Mouse (Mus musculus): Measurements from ENCODE around the gene Mllt10. TPM values are rescaled to one million over a fixed set of nuclear protein-coding genes. Genes with fewer than 3 reads are reported as not detected.

The Mllt10 gene
- polyA plus RNA-seq, 1 experiment: 9.2 TPM

GRCm38 (mm10) chr2:18206811-18207210 is 151.8 kb downstream of the Mllt10 start:
- Histone ChIP-seq H3K4me1 (ENCODE audit: control insufficient read depth, insufficient read depth, insufficient read length, low read length) (no peaks in the 10 kb centered on the region), H3K27ac (replicated peaks; ENCODE audit: low read depth, low read length) (no peak overlapping the region), H3K4me3 (ENCODE audit: insufficient read depth, low read depth, low read length) (no peak overlapping the region)

- H3K4me3 ChIP-seq (ENCODE audit: insufficient read depth, low read depth, low read length): no peak overlapping the region
- no peak overlapping the region for H3K27ac ChIP-seq (replicated peaks; ENCODE audit: low read depth, low read length)
- no peaks in the 10 kb centered on the region for H3K4me1 ChIP-seq (ENCODE audit: control insufficient read depth, insufficient read depth, insufficient read length, low read length)
These were observed 153.5 kb downstream of the Mllt10 start for GRCm38 (mm10) chr2:18208578-18208977.

DNA sequence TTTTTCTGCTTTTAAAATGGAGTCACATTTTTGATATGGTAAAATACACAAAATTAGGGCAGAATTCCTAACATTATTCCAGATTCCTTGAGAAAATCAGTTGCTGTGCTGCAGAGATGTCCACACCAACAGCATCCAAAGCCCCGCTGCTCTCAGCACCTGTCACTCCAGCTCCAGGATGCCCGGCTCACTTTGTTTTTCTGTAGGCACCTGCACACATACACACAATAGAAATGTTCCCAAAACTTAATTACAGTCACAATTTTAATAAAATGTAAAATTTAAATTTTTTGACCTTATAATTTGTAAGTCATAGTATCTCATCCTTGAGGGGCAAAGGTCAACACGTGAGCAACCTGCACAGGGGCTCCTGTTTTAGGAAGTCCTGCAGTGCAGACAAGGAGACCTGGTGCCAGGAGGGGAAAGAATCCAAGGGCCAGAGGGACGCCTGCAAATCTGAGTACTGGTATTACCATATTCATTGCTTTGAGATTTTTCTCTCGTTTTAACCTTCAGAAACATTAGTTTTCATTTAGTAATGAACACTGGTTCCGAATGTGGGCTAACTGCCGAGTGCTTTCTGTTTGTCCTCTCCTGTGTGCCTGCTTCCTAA is 154.3 kb downstream of the Mllt10 start:
- Histone ChIP-seq H3K27ac (replicated peaks; ENCODE audit: low read depth, low read length) (no peak overlapping the region), H3K4me1 (ENCODE audit: control insufficient read depth, insufficient read depth, insufficient read length, low read length) (no peaks in the 10 kb centered on the region), H3K4me3 (ENCODE audit: insufficient read depth, low read depth, low read length) (no peak overlapping the region)

GRCm38 (mm10) chr2:18209948-18210347 is 154.9 kb downstream of the Mllt10 start:
- no peak overlapping the region for H3K4me3 ChIP-seq (ENCODE audit: insufficient read depth, low read depth, low read length)
- no peaks in the 10 kb centered on the region for H3K4me1 ChIP-seq (ENCODE audit: control insufficient read depth, insufficient read depth, insufficient read length, low read length)
- H3K27ac ChIP-seq (replicated peaks; ENCODE audit: low read depth, low read length): no peak overlapping the region

GRCm38 (mm10) chr2:18214031-18214430 is 159.0 kb downstream of the Mllt10 start:
- no peak overlapping the region for H3K27ac ChIP-seq (replicated peaks; ENCODE audit: low read depth, low read length)
- H3K4me1 ChIP-seq (ENCODE audit: control insufficient read depth, insufficient read depth, insufficient read length, low read length): no peaks in the 10 kb centered on the region
- no peak overlapping the region for H3K4me3 ChIP-seq (ENCODE audit: insufficient read depth, low read depth, low read length)

DNA sequence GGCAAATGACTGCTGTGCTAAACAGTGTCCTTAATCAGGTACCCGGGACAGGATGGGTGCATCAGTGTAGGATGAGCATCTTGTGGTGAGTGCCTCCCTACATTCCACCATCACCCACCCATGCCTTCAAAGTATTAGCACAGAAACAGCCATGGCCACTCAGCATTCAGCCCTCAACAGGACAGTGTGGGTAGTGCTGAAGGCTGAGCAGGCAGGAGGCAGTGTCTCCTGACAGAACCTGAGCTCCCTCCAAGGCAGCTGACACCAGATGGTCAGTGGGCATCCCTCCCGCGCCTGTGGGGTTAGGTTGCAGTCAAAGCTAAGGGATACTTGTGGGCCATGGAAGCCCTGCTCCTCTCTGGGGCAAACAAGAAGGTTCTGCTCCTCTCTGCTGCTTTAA is 162.8 kb downstream of the Mllt10 start:
- Histone ChIP-seq H3K4me3 (ENCODE audit: insufficient read depth, low read depth, low read length) (no peak overlapping the region), H3K27ac (replicated peaks; ENCODE audit: low read depth, low read length) (no peak overlapping the region), H3K4me1 (ENCODE audit: control insufficient read depth, insufficient read depth, insufficient read length, low read length) (no peaks in the 10 kb centered on the region)

- Histone ChIP-seq H3K4me1 (ENCODE audit: control insufficient read depth, insufficient read depth, insufficient read length, low read length) (no peaks in the 10 kb centered on the region), H3K27ac (replicated peaks; ENCODE audit: low read depth, low read length) (no peak overlapping the region), H3K4me3 (ENCODE audit: insufficient read depth, low read depth, low read length) (no peak overlapping the region)
These were observed 163.5 kb downstream of the Mllt10 start for GRCm38 (mm10) chr2:18218500-18218899.

DNA sequence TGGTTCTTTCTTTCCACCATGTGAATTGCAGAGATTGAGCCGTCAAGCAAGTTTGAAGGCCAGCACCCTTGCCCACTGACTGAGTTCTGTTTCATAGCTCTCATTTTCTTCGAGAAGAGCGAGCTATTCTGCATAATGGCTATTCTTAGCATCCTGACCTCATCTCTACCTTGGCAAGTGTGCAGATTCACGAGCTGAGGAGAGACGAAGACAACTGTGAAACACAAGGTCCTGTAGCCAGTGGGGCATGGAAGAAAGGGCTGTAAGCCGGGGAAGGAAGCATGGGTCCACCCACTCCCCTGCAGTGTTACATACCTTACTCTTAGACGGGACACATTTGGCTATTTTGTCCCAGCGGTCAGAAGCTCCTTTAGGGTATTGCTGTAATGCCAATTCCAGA is 164.1 kb downstream of the Mllt10 start:
- no peaks in the 10 kb centered on the region for H3K4me1 ChIP-seq (ENCODE audit: control insufficient read depth, insufficient read depth, insufficient read length, low read length)
- no peak overlapping the region for H3K27ac ChIP-seq (replicated peaks; ENCODE audit: low read depth, low read length)
- no peak overlapping the region for H3K4me3 ChIP-seq (ENCODE audit: insufficient read depth, low read depth, low read length)

DNA sequence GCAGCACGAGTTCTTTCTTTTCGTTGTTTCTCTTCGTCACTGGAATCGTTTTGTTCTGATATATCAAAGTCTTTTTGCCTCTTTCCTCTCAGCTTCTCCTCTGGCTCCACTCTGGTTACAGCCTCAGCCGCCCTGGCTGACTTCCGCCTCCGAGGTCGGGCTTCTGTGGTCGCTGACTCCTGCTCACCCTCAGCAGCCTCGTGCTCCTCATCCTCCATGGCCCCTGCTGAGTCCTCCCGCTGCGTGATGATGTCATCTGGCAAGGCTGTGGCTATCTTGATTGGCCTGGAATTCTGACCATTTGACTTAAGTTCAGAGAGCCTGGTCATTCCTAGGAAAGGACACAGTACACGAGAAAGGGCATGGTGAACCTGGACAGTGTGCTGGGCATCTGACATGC is 164.5 kb downstream of the Mllt10 start:
- Histone ChIP-seq H3K27ac (replicated peaks; ENCODE audit: low read depth, low read length) (no peak overlapping the region), H3K4me1 (ENCODE audit: control insufficient read depth, insufficient read depth, insufficient read length, low read length) (no peaks in the 10 kb centered on the region), H3K4me3 (ENCODE audit: insufficient read depth, low read depth, low read length) (no peak overlapping the region)

- Histone ChIP-seq H3K4me3 (ENCODE audit: insufficient read depth, low read depth, low read length) (no peak overlapping the region), H3K4me1 (ENCODE audit: control insufficient read depth, insufficient read depth, insufficient read length, low read length) (peaks cover 3% of the 10 kb centered on the region; the same call in 1 of the 2 replicates), H3K27ac (replicated peaks; ENCODE audit: low read depth, low read length) (no peak overlapping the region)
These were observed 173.5 kb downstream of the Mllt10 start for GRCm38 (mm10) chr2:18228486-18229062.

- Histone ChIP-seq H3K4me3 (ENCODE audit: insufficient read depth, low read depth, low read length) (no peak overlapping the region), H3K4me1 (ENCODE audit: control insufficient read depth, insufficient read depth, insufficient read length, low read length) (peaks cover 3% of the 10 kb centered on the region; the same call in 1 of the 2 replicates), H3K27ac (replicated peaks; ENCODE audit: low read depth, low read length) (no peak overlapping the region)
These were observed 174.2 kb downstream of the Mllt10 start for GRCm38 (mm10) chr2:18229279-18229678.

DNA sequence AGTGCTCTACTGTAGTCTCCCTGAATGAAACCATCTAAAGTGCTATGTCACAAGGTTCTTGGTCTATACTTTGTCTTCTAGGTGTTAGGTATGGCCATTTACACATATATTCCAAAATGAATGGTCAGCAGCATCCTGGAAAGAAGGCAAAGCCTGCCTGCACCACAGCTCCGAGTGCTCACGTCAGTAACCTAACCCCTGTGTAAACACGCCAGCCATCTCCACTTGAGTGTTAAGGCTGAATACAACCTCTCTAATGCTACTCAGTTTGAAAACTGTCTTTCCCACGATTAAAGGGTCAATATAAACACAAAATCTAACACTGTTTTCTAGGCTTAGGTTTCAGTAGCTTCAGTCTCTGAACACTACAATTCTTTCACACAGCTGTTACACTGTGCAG is 176.1 kb downstream of the Mllt10 start:
- no peak overlapping the region for H3K4me3 ChIP-seq (ENCODE audit: insufficient read depth, low read depth, low read length)
- peaks cover 3% of the 10 kb centered on the region; the same call in 1 of the 2 replicates for H3K4me1 ChIP-seq (ENCODE audit: control insufficient read depth, insufficient read depth, insufficient read length, low read length)
- no peak overlapping the region for H3K27ac ChIP-seq (replicated peaks; ENCODE audit: low read depth, low read length)

- Histone ChIP-seq H3K4me1 (ENCODE audit: control insufficient read depth, insufficient read depth, insufficient read length, low read length) (peaks cover 3% of the 10 kb centered on the region; the same call in 1 of the 2 replicates), H3K27ac (replicated peaks; ENCODE audit: low read depth, low read length) (no peak overlapping the region), H3K4me3 (ENCODE audit: insufficient read depth, low read depth, low read length) (no peak overlapping the region)
These were observed 178.0 kb downstream of the Mllt10 start for GRCm38 (mm10) chr2:18232883-18233567.

DNA sequence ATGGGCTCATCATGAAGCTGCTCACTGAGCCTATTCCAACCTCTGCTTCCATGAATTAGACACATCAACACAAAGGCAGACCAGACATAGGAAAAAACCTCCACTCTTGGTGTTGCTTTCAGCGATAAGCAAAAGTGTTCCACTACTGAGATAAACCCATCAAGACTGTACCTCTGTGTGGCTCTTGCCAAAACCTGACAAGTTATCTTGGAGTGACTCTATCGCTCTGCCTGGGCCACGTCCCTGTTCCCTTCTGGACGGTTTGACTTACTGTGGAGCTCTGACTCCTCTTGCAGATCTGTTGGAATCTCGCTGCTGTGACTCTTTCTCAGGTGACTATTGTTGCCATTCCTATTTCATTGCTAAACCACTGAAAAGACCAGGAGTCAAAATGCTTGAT is 180.5 kb downstream of the Mllt10 start:
- Histone ChIP-seq H3K27ac (replicated peaks; ENCODE audit: low read depth, low read length) (no peak overlapping the region), H3K4me3 (ENCODE audit: insufficient read depth, low read depth, low read length) (no peak overlapping the region), H3K4me1 (ENCODE audit: control insufficient read depth, insufficient read depth, insufficient read length, low read length) (no peaks in the 10 kb centered on the region)

DNA sequence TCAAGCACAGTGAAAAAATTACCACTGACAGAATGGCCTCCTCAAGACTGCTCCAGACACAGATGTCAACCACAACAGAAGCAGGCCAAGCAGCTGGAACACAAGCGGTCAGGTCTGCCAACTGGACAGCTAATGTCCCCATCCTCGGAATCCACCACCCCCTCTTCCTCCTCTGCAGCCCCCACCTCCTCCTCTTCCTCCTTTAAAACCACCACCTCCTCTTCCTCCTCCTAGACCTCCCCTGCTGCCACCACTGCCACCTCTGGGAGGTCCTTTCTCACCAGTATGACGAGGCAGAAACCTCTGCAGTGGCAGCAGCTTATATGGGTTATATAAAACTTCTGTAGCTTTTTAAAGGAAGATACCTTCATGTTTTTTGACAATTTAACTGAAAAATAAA is 194.2 kb downstream of the Mllt10 start:
- no peak overlapping the region for H3K4me3 ChIP-seq (ENCODE audit: insufficient read depth, low read depth, low read length)

More for the DNA sequence above, 194.2 kb downstream of the Mllt10 start:
- H3K4me1 ChIP-seq (ENCODE audit: control insufficient read depth, insufficient read depth, insufficient read length, low read length): no peaks in the 10 kb centered on the region
- H3K27ac ChIP-seq (replicated peaks; ENCODE audit: low read depth, low read length): no peak overlapping the region

Data from brown adipose tissue, adult 24 weeks (tissue).